Mouse (Mus musculus) stomach, embryonic 16.5 days (tissue): ENCODE data around the gene Csnk2a1. TPM values are rescaled to one million over a fixed set of nuclear protein-coding genes. Genes with fewer than 3 reads are reported as not detected.

Experiments
- ATAC-seq: fragments of 200-750 bp; cut with Nextera tagmentation; 2 replicates; pipeline ENCODE4 v1.8.0; 2017; ENCODE audit warnings: moderate number of reproducible peaks, moderate TSS enrichment; ENCODE audit not compliant: insufficient read depth, low FRiP score
- H3K27ac ChIP-seq: fragments of 300-500 bp; sonication (generic); 2 replicates; pipeline ENCODE4 v1.5.1; 2014; ENCODE audit warnings: low read length
- H3K27me3 ChIP-seq: fragments of 300-500 bp; sonication (generic); 2 replicates; pipeline ENCODE4 v1.6.1; 2014; ENCODE audit warnings: low read length, control low read depth, mixed read lengths; ENCODE audit not compliant: control insufficient read depth, insufficient read depth
- H3K36me3 ChIP-seq: fragments of 300-500 bp; sonication (generic); 2 replicates; pipeline ENCODE4 v1.6.1; 2014; ENCODE audit warnings: low read length; ENCODE audit not compliant: control insufficient read depth, insufficient read depth
- H3K4me1 ChIP-seq: fragments of 300-500 bp; sonication (generic); 2 replicates; pipeline ENCODE4 v1.6.1; 2014; ENCODE audit warnings: low read length, control low read depth, mixed read lengths; ENCODE audit not compliant: control insufficient read depth, insufficient read depth
- H3K4me2 ChIP-seq: fragments of 300-500 bp; sonication (generic); 2 replicates; pipeline ENCODE4 v1.6.1; 2014; ENCODE audit warnings: low read depth, low read length, mixed read lengths
- H3K4me3 ChIP-seq: fragments of 300-500 bp; sonication (generic); replicated peaks from 2 replicates; pipeline ENCODE4 v1.5.1; 2014; ENCODE audit warnings: mild to moderate bottlenecking, low read length
- H3K9ac ChIP-seq: fragments of 300-500 bp; sonication (generic); 2 replicates; pipeline ENCODE4 v1.6.1; 2014; ENCODE audit warnings: low read length
- H3K9me3 ChIP-seq: fragments of 300-500 bp; sonication (generic); replicated peaks from 2 replicates; pipeline ENCODE4 v1.6.1; 2016; ENCODE audit warnings: low read length, control low read depth; ENCODE audit not compliant: control insufficient read depth
- WGBS: fragments of 180-500 bp; shearing (Covaris S2); extraction: QIAGEN DNeasy Blood & Tissue Kit; methylation state at CpG from one replicate; pipeline ENCODE4 v1.1.7; 2014; 5-methylcytosine and 5-hydroxymethylcytosine counted together
- polyA plus RNA-seq: library from polyadenylated mRNA; unstranded; fragments of >200 nt; fragmentation: Nextera tagmentation; extraction: Ambion mirVana; gene quantifications from 2 replicates; pipeline ENCODE4 v1.2.1, GENCODE M21; 2015

Csnk2a1 gene
- polyA plus RNA-seq, 1 experiment from 2014 or later = 78.3 TPM

DNA sequence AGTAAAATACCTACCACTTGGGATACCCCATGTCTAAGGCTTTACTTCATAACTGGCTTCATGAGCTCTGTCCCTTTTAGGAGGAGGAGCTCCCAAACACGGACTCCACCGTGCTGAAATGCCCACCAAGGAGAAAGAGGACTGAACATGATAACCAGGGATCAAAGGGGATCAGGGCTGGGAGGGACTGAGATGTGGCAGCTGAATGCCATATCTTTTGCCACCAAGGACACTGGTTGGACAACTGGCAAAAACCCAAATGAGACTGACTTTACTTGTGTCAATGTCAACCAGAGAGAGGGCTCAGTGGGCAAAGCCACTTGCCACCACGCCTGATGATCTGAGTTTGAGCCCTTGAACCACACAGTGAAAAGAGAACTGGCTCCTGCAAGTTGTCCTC is 98.2 kb downstream of the Csnk2a1 start:
- H3K27me3 ChIP-seq = no peaks in the 10 kb centered on the region
- no peak overlapping the region for H3K4me3 ChIP-seq
- no peak for ATAC-seq
- H3K9me3 ChIP-seq = no peaks in the 10 kb centered on the region
- peaks cover 23% of the 10 kb centered on the region for H3K36me3 ChIP-seq
- WGBS = 74% methylated on average over 3 of the region's 3 CpGs
- no peaks in the 10 kb centered on the region for H3K4me1 ChIP-seq
- H3K9ac ChIP-seq = no peak overlapping the region
- no peak overlapping the region for H3K4me2 ChIP-seq
- H3K27ac ChIP-seq = no peak overlapping the region

DNA sequence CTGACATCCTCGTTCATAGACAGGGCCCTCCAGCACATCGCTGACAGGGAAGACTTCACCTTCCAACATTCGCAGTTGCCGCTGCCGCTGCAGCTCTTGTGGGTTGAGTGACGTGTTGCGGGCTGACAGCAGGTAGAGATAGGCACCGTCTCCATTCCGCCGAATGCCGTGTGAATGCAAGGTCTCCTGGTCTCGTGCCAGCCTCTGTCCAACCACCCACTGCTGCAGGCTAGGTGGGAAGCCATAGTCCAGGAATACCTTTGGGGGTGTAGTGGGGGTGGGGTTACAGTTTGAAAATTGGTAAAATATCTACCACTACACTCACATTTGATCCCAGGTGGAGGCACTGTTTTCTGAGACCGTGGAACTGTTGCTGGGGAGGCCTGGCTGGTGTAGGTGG is 99.5 kb downstream of the Csnk2a1 start:
- no peaks in the 10 kb centered on the region for H3K27me3 ChIP-seq
- ATAC-seq = no peak
- H3K27ac ChIP-seq = no peak overlapping the region
- peaks cover 8% of the 10 kb centered on the region for H3K4me1 ChIP-seq
- H3K4me2 ChIP-seq = no peak overlapping the region
- 91% methylated on average over 13 of the region's 13 CpGs for WGBS
- peaks cover 23% of the 10 kb centered on the region for H3K36me3 ChIP-seq
- no peak overlapping the region for H3K4me3 ChIP-seq
- H3K9ac ChIP-seq = no peak overlapping the region
- H3K9me3 ChIP-seq = no peaks in the 10 kb centered on the region

DNA sequence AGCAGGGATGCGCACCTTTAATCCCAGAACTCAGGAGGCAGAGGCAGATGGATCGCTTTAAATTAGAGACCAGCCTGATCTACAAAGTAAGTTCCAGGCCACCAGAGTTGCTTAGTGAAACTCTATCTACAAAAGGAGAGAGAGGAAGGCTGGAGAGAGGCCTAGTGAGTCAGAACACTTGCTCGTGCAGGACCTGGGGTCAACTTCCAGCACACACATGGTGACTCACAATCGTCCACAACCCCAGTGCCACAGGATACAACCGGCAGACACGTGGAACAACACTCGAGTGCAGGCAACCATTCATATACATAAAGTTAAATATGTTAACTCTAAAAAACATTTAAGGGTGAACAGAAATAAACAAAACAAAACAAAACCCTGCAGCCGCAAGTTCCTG is 100.0 kb downstream of the Csnk2a1 start:
- no peak for ATAC-seq
- Histone ChIP-seq H3K27ac (no peak overlapping the region), H3K4me1 (peaks cover 11% of the 10 kb centered on the region), H3K36me3 (peaks cover 23% of the 10 kb centered on the region), H3K4me2 (no peak overlapping the region), H3K4me3 (no peak overlapping the region), H3K9me3 (no peaks in the 10 kb centered on the region), H3K27me3 (no peaks in the 10 kb centered on the region), H3K9ac (no peak overlapping the region)
- 85% methylated on average over 8 of the region's 8 CpGs for WGBS

DNA sequence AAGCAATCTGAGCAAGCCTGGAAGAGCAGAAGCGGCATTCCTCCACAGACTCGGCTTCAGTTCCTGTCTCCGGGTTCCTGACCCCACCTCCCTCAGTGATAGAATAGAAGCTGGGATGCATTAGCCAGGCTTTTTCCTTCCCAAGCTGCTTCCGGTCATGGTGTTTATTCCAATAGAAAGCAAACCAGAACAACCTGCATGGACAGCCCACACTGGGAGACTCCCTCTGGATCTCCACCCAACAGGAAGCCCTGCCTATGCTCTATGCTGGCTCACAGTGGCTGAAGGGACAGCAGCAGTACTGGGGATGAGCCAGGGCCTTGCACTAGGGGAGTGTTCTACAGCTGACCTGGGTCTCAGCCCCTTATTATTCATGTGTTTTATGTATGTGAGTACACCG is 101.3 kb downstream of the Csnk2a1 start:
- H3K36me3 ChIP-seq = peaks cover 18% of the 10 kb centered on the region
- H3K9me3 ChIP-seq = no peaks in the 10 kb centered on the region
- peaks cover 14% of the 10 kb centered on the region for H3K4me1 ChIP-seq
- no peak overlapping the region for H3K4me2 ChIP-seq
- no peak overlapping the region for H3K4me3 ChIP-seq
- H3K27me3 ChIP-seq = no peaks in the 10 kb centered on the region
- no peak overlapping the region for H3K27ac ChIP-seq
- H3K9ac ChIP-seq = no peak overlapping the region
- ATAC-seq = no peak
- 71% methylated on average over 5 of the region's 5 CpGs for WGBS

DNA sequence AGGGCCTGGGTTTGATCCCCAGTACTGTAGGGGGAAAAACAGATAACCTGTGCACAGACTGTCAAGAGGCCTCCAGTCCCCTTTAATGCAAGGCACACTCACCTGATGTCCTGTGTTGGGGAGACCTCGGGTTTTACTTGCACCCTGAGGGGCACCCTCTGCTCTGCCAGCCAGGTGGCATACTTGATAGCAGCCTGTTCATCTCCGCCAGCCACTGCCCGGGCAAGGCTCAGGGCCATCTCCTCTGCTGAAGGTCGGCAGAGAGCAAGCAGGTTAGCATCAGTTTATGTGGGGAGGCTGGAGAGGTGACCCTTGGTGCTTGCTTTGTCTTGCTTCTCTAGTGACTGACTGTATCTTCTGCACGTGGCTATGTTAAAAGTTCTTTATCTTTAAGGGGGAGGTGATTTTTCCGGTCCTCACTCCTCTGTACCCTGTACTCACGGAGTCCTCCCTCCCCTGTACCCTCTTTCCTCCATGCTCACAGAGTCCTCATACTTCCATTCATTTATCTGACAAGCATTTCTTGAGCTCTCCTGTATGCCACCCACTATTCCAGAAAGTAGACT is 104.3 kb downstream of the Csnk2a1 start:
- H3K27me3 ChIP-seq = no peaks in the 10 kb centered on the region
- 52% methylated on average over 7 of the region's 7 CpGs for whole genome bisulfite sequencing
- 0 out of 2 replicates have a peak, but pooled peaks cover 3% of the 10 kb centered on the region for H3K36me3 ChIP-seq
- ATAC-seq = no peak
- peak overlapping the region; percentile 63 for H3K4me2 ChIP-seq
- no peak overlapping the region for H3K27ac ChIP-seq
- H3K9me3 ChIP-seq = no peaks in the 10 kb centered on the region
- H3K9ac ChIP-seq = peak overlapping the region; percentile 91
- H3K4me1 ChIP-seq = peaks cover 14% of the 10 kb centered on the region
- H3K4me3 ChIP-seq = peak overlapping the region; percentile 73

Other genes with a start within 250 kb of the Csnk2a1 start
- 31.2 and 32.7 TPM in 2 replicates for gene Fam110a, start 246.6 kb upstream of the Csnk2a1 start, polyA plus RNA-seq
- 13.9 and 21.8 TPM in 2 replicates for gene Slc52a3, start 230.3 kb upstream of the Csnk2a1 start, polyA plus RNA-seq
- gene Scrt2, start 145.3 kb upstream of the Csnk2a1 start, polyA plus RNA-seq = 0.06 TPM in 1 of 2 replicates, not detected in the other
- gene Srxn1, start 121.3 kb upstream of the Csnk2a1 start, polyA plus RNA-seq = 13.8 and 14.4 TPM in 2 replicates
- gene Tcf15, start 83.3 kb upstream of the Csnk2a1 start, polyA plus RNA-seq = 3.0 and 5.7 TPM in 2 replicates
- 35.8 and 38.9 TPM in 2 replicates for gene Tbc1d20, start 67.0 kb downstream of the Csnk2a1 start, polyA plus RNA-seq
- gene Rbck1, start 105.8 kb downstream of the Csnk2a1 start, polyA plus RNA-seq = 72.6 and 75.2 TPM in 2 replicates
- gene Trib3, start 117.2 kb downstream of the Csnk2a1 start, polyA plus RNA-seq = 2.4 and 2.8 TPM in 2 replicates
- gene Nrsn2, start 149.8 kb downstream of the Csnk2a1 start, polyA plus RNA-seq = 1.8 and 2.3 TPM in 2 replicates
- 4.5 and 5.2 TPM in 2 replicates for gene Sox12, start 171.2 kb downstream of the Csnk2a1 start, polyA plus RNA-seq
- 17.1 and 19.9 TPM in 2 replicates for gene Zcchc3, start 188.2 kb downstream of the Csnk2a1 start, polyA plus RNA-seq
- 0.26 and 0.79 TPM in 2 replicates for gene 6820408C15Rik, start 188.7 kb downstream of the Csnk2a1 start, polyA plus RNA-seq
- not detected in 2 replicates for gene Defb23, start 237.8 kb downstream of the Csnk2a1 start, polyA plus RNA-seq